Mouse (Mus musculus) myocyte (in vitro differentiated cells): Measurements from ENCODE around the gene Lrrc4. TPM values are rescaled to one million over a fixed set of nuclear protein-coding genes. Genes with fewer than 3 reads are reported as not detected.
A peak's percentile ranks its signal among the peaks of the same experiment; 100 is the strongest.

Source experiments
- H3K27me3 ChIP-seq: one replicate; pipeline ENCODE4 v1.6.1; 2011; ENCODE audit not compliant: control insufficient read depth, insufficient read depth, insufficient read length
- H3K36me3 ChIP-seq: one replicate; pipeline ENCODE4 v1.6.1; 2011; ENCODE audit not compliant: control insufficient read depth, insufficient read depth
- H3K4me2 ChIP-seq: one replicate; pipeline ENCODE4 v1.6.1; 2011; ENCODE audit warnings: low read depth, control low read depth
- H3K4me3 ChIP-seq: one replicate; pipeline ENCODE4 v1.5.1; 2011; ENCODE audit warnings: mild to moderate bottlenecking, control low read depth, moderate library complexity
- H3K79me2 ChIP-seq: one replicate; pipeline ENCODE4 v1.6.1; 2011; ENCODE audit not compliant: control insufficient read depth, insufficient read depth
- H3ac ChIP-seq: one replicate; pipeline ENCODE4 v1.6.1; 2011; ENCODE audit not compliant: control insufficient read depth, insufficient read length
- CEBPB ChIP-seq: IDR thresholded peaks from 2 replicates; pipeline ENCODE4 v1.6.1; 2011; ENCODE audit warnings: mild to moderate bottlenecking, moderate library complexity; ENCODE audit not compliant: poor library complexity, insufficient read depth, severe bottlenecking
- E2F4 ChIP-seq: IDR thresholded peaks from one replicate; pipeline ENCODE4 v1.6.1; 2011; ENCODE audit warnings: mild to moderate bottlenecking, control low read depth, moderate library complexity; ENCODE audit not compliant: insufficient read depth
- MAX ChIP-seq: IDR thresholded peaks from one replicate; pipeline ENCODE4 v1.6.1; 2011; ENCODE audit warnings: low read depth, mild to moderate bottlenecking, control low read depth
- MYOD1 ChIP-seq, 3 experiments: IDR thresholded peaks; one replicate each; pipeline ENCODE4 v1.6.1; 2011; ENCODE audit warnings: control low read depth in 2 of 3, low read depth in 2 of 3, mild to moderate bottlenecking in 2 of 3, moderate library complexity in 1 of 3; ENCODE audit not compliant: insufficient read length in 2 of 3, control insufficient read depth in 1 of 3
- MYOG ChIP-seq, 3 experiments: IDR thresholded peaks; one replicate each; pipeline ENCODE4 v1.6.1; 2011; ENCODE audit warnings: control low read depth in 2 of 3, low read depth in 2 of 3, mild to moderate bottlenecking in 2 of 3; ENCODE audit not compliant: insufficient read length in 2 of 3, control insufficient read depth in 1 of 3, insufficient read depth in 1 of 3
- POLR2A ChIP-seq: IDR thresholded peaks from one replicate; pipeline ENCODE4 v1.6.1; 2011; ENCODE audit warnings: low read depth, mild to moderate bottlenecking, control low read depth, moderate library complexity; ENCODE audit not compliant: insufficient read length
- POLR2AphosphoS2 ChIP-seq: IDR thresholded peaks from one replicate; pipeline ENCODE4 v1.6.1; 2011; ENCODE audit warnings: low read depth, control low read depth; ENCODE audit not compliant: insufficient read length
- REST ChIP-seq: IDR thresholded peaks from one replicate; pipeline ENCODE4 v1.6.1; 2011; ENCODE audit warnings: mild to moderate bottlenecking, control low read depth, moderate library complexity; ENCODE audit not compliant: insufficient read depth, insufficient read length
- SRF ChIP-seq: IDR thresholded peaks from one replicate; pipeline ENCODE4 v1.6.1; 2011; ENCODE audit warnings: low read depth; ENCODE audit not compliant: control insufficient read depth, insufficient read length
- TCF12 ChIP-seq: IDR thresholded peaks from one replicate; pipeline ENCODE4 v1.6.1; 2011; ENCODE audit warnings: mild to moderate bottlenecking, control low read depth; ENCODE audit not compliant: poor library complexity, insufficient read depth, severe bottlenecking
- TCF3 ChIP-seq: IDR thresholded peaks from one replicate; pipeline ENCODE4 v1.6.1; 2011; ENCODE audit warnings: low read depth, control low read depth; ENCODE audit not compliant: insufficient read length
- USF1 ChIP-seq: IDR thresholded peaks from one replicate; pipeline ENCODE4 v1.6.1; 2011; ENCODE audit warnings: low read depth, mild to moderate bottlenecking, control low read depth, moderate library complexity
- polyA plus RNA-seq: library from polyadenylated mRNA; unstranded; fragments of >200 nt; fragmentation: generic; extraction: Trizol; gene quantifications from one replicate; pipeline ENCODE4 v1.2.1, GENCODE M21; 2012; ENCODE audit warnings: missing spikeins

Gene Lrrc4
- polyA plus RNA-seq, 1 experiment, result 0.72 TPM

DNA sequence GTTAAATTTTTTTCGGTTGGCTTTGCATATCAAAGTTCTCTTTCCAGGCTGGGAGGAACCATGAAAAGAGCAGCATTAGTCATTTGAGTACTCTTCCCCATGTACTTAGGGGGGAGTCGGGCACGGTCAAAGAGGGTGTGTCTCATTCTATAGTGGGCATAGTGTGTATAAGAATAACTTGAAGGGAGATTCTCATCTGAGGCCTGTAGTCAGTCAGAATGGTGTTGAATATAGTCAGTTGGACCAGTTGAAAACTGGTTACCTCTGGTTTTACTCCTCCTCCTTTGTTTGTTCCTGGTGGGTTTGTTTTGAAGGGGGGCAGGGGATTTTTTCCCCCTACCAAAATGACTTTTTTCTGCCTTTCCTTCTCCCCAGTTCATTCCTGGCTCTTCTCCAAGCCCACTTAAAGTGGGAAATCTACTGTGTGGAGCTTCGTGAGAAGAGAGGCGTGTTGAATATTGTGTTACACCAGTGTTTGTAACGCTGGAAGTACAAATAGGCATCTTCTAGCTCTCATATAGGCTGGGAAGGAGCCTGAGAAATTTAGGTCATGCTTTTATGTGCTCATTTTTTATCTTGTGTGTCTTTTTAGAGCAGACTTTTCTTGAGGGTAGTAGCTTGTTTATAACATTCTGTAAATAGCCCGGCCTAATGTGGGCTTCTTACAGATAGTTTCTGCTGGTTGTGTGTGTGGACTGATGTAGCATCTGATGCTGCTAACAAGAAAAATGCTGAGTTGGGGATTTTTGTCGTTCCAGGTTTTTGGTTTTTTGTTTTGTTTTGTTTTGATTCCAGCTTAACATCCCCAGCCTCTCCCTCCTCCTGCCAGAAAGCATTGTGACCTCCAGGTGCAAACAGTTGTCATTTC is 125.2 kb downstream of the Lrrc4 start:
- Histone ChIP-seq H3ac (no peak overlapping the region), H3K4me2 (peak overlapping the region; percentile 68), H3K36me3 (peaks cover 18% of the 10 kb centered on the region), H3K4me3 (peak overlapping the region; percentile 1), H3K79me2 (peaks cover 3% of the 10 kb centered on the region), H3K27me3 (no peaks in the 10 kb centered on the region)
- TF ChIP-seq MAX (no peak), TCF3 (no peak), POLR2A (no peak), MYOD1 (IDR thresholded peaks at IDR 0.05; ENCODE audit: control insufficient read depth in 1 of 3, insufficient read length in 2 of 3, low read depth in 2 of 3) (no peak), USF1 (no peak), SRF (no peak), E2F4 (no peak), CEBPB (no peak), MYOG (IDR thresholded peaks at IDR 0.05; ENCODE audit: control insufficient read depth in 1 of 3, insufficient read depth in 1 of 3, insufficient read length in 2 of 3, low read depth in 2 of 3) (no peak), REST (no peak), TCF12 (no peak), POLR2AphosphoS2 (no peak)

DNA sequence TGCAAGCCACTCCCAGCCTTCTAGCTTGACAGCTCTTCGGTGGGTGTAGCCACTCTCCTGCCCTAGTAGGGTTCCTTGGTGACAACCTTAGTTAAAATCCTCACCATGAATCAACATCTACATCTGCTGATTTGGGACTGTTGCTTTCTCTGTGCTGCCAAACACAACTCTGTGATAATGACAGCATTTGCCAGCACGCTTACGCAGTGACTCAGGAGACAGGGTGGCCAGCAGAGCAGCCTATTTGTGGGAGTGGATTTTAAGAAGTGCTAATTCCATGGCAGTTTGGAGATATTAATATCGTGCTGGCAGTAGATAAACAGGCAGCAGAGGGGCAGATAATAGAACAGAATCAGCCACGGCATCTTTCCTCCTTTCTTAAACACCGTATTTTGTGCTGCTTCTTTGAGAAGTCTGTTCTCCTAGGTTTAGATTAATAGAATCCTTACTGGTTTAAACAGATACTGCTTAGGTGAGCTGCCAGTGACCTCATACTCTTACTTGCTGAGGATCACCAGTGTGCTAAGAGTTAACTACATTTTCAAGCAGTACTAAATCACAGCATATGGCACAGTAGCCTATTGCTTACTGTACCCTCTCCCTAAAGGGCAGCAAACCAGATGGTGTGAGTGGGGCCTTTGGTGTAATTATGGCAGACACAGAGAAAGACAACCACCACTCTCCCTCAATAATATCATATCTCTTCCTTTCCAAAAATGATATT is 126.0 kb downstream of the Lrrc4 start:
- Histone ChIP-seq H3K27me3 (no peaks in the 10 kb centered on the region), H3K79me2 (peaks cover 3% of the 10 kb centered on the region), H3K4me2 (peak overlapping the region; percentile 68), H3ac (no peak overlapping the region), H3K36me3 (peaks cover 18% of the 10 kb centered on the region), H3K4me3 (peak overlapping the region; percentile 1)
- TF ChIP-seq MYOG (IDR thresholded peaks at IDR 0.05; ENCODE audit: control insufficient read depth in 1 of 3, insufficient read depth in 1 of 3, insufficient read length in 2 of 3, low read depth in 2 of 3), result peak in 1 of 3 experiments; percentile 28
- no peak for TF ChIP-seq TCF3
- no peak for TF ChIP-seq TCF12
- no peak for TF ChIP-seq REST
- no peak for TF ChIP-seq MYOD1 (IDR thresholded peaks at IDR 0.05; ENCODE audit: control insufficient read depth in 1 of 3, insufficient read length in 2 of 3, low read depth in 2 of 3)
- TF ChIP-seq MAX, result no peak

DNA sequence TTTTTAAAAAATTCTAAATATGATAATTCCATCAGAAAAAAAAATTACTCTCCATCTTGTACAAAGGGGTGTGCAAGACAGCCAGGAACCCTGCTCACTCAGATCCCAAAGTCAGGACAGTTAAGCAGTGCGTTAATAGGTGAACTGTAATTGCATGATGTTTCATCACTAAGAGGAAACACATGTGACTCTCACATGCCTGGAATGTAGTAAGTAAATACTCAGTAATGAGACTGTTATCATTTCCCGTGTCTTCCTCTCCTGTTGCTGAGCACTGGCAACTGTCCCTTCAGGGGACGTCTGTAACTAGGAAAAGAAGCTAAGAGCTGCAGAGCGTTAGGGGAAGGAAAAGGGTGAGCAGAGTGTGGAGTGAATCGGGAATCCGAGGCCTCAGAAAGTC is 126.9 kb downstream of the Lrrc4 start:
- no peak overlapping the region for H3ac ChIP-seq
- TF ChIP-seq E2F4 (no peak), MYOD1 (IDR thresholded peaks at IDR 0.05; ENCODE audit: control insufficient read depth in 1 of 3, insufficient read length in 2 of 3, low read depth in 2 of 3) (no peak), MYOG (IDR thresholded peaks at IDR 0.05; ENCODE audit: control insufficient read depth in 1 of 3, insufficient read depth in 1 of 3, insufficient read length in 2 of 3, low read depth in 2 of 3) (no peak), SRF (no peak), POLR2AphosphoS2 (no peak), CEBPB (peak; percentile 98), MAX (peak; percentile 90), POLR2A (no peak)
- peak overlapping the region; percentile 68 for H3K4me2 ChIP-seq
- no peaks in the 10 kb centered on the region for H3K27me3 ChIP-seq
- peak overlapping the region; percentile 1 for H3K4me3 ChIP-seq
- H3K36me3 ChIP-seq, result peaks cover 18% of the 10 kb centered on the region
- H3K79me2 ChIP-seq, result peaks cover 3% of the 10 kb centered on the region

DNA sequence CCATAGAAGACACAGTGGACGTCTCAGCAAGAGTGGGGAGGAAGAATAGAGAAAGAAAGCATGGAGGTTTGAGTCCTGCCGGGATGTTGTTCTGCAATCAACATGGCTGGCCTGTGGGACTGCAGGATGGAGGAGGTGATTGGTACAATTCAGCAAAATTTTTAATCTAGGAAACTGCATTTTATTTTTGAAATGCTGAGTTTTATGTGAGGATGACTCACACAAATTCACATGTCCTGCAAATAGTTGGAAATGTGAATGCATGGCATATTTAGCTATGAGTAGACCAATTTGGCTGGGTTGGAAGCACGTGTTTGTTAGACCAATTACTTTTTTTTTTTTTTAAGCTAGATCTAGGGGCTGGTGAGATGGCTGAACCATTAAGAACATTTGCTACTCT is 134.3 kb downstream of the Lrrc4 start:
- Histone ChIP-seq H3K4me2 (no peak overlapping the region), H3K4me3 (no peak overlapping the region), H3K27me3 (no peaks in the 10 kb centered on the region), H3K36me3 (peaks cover 7% of the 10 kb centered on the region), H3ac (no peak overlapping the region), H3K79me2 (no peaks in the 10 kb centered on the region)
- no peak for TF ChIP-seq MYOD1 (IDR thresholded peaks at IDR 0.05; ENCODE audit: control insufficient read depth in 1 of 3, insufficient read length in 2 of 3, low read depth in 2 of 3)
- TF ChIP-seq MYOG (IDR thresholded peaks at IDR 0.05; ENCODE audit: control insufficient read depth in 1 of 3, insufficient read depth in 1 of 3, insufficient read length in 2 of 3, low read depth in 2 of 3), result no peak
- TF ChIP-seq MAX, result no peak
- no peak for TF ChIP-seq POLR2A
- TF ChIP-seq TCF3, result no peak
- TF ChIP-seq CEBPB, result no peak
- no peak for TF ChIP-seq USF1
- no peak for TF ChIP-seq E2F4
- no peak for TF ChIP-seq POLR2AphosphoS2
- no peak for TF ChIP-seq REST
